Mouse (Mus musculus): ENCODE data around the gene Phf11b.
"Not testable (repeated sequence)": the region's sequence is repeated elsewhere in the genome, so short reads cannot be mapped to it uniquely, and the experiment has no call there.

Phf11b gene

DNA sequence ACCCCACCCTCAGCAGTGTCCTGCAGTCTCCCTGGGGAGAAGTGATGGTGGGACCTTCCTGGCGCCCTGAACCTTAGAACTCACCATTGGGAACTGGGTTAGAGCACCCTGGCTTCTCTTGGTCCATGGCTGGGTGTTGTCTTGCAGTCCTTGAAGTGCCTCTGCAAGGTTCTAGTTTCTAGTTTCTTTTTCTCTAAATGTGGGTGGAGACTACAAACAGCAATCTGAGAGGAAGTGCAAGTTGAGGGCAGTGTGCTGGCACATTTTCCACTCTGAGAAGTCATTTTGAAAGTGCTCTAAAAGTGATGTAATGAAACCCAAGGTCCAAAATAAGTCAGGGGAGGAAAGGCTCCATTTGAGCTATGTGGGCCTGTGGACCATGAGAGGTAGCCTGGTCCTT lies at the start of gene Phf11b:
Phf11b (minus strand) TSS at position 163 of the 400 bp plus-strand sequence.
- DNase-seq, result not testable (repeated sequence)

DNA sequence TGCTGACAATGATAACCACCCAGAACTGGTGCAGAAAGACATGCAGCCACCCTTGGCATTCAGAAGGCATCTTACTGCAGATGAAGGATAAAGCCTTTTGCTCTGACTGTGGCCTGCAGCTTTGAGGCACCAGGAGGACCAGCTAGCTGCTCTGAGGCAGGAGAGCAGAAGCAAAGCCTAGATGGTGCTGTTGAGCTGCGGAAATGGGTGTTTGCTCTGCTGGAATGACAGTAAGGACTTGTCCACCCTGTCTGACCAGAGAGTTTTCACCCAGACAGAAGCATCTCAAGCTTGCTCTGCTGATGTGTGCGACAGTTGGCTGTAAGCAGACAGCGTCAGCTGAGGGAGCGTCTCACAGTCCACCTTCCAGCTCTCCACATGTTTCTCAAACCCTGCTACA lies 49.0 kb upstream of the Phf11b start:
- DNase-seq, result not testable (repeated sequence)

DNA sequence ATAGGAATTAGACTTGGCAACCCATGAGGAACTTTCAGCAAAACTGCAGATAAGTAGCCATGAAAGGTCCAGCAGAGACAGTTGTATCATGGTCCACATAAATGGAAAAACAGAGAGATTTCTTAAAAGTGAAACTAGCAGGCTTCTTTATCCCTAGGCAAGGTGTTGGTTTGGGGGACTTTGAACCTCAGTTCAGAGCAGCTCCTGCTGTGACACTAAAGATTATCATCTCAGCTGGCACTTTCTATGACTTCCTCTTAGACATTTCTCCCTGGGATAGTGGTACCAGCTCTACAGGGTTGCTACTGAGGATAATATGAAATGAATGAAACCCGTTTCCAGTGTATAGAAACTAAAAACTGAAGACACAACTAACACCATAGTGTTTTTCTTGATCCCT lies 48.4 kb upstream of the Phf11b start:
- DNase-seq, result no peak

DNA sequence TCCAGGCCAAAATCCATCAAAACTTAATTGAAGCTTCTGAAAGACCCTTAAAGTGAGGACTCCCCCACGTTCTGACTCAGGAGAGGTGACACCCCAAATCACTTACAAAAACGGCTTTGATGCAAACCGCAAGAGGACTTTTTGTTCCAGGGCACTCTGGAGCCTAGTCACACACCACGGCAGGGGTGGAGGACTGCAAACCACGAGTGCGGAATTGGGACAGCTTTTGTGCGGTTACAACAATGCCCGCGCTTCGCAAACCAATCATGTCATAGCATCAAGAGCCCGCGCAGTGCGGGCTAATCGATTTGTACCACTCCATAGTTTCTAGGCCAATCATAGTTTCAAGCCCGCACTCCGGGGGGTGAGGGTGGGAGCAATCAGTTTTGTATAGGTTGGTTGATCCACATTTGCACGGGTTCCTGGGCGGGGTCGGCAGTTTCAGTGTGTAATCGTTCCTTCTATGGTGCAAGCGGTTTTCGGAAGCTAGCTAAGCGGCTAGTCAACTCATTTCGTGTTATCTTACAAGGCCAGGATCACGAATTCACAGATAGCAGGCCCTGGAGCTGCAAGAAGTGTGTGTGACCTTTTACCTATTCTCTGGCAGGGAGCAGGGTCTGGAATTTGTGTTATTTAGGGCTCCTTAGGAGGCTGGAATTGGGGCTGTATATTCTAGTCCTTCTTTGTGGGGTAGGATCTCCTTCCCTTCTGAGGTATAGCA lies 29.4 kb upstream of the Phf11b start:
- no peak for DNase-seq

DNA sequence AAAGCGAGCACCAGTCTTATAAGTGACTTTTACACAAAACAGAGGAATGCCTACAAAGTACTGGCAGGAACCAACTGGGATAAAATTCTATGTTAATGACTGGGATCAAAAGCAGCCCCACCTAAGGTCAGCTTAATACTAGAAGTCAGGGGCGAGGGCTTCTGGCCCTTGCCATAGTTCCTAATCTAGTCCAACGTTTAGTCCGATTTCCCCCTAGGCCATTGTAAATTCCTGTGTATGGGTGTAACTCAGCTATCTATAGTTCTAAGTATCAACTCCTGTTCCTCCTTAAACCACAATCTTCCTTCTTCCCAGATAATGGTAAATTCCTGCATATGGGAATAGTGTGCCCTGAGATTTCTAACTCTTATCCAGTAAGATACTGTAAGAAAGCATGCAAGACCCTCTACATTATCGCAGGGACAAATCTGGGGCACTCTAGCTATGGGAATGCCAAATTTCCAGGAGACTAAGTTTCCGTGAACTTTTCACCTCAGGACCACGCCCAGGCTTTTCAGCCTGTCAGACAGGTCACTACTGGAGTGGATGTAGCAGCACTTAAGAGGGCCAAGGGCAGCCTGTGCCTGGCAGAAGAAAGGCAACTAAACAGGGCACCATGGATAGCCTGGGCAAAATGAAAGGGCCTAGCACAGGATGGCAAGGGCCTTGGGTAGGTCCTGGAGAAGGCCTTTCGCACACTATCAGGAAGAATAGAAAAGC lies 25.4 kb upstream of the Phf11b start:
- no peak for DNase-seq

DNA sequence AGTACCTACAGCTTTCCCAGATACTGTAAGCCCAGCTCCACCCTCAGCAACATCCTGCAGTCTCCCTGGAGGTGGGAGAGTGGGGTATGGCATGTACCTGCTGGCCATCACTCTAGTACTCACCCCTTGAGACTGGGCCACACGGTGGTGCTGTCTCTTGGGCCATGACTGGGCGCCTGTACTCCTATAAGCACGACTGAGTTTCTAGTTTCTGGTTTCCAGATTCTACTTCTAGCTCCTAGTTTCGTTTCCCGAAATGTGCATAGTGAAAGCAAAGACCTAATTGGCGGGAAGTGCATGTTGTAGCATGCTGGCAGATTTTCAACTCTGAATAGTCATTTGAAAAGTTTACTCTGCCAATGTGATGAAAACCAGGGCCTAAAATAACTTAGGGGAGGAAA lies 24.1 kb upstream of the Phf11b start, which contains the start of gene Phf11d:
Phf11d (minus strand) TSS at position 227 of the 401 bp plus-strand sequence.
- no peak for DNase-seq

DNA sequence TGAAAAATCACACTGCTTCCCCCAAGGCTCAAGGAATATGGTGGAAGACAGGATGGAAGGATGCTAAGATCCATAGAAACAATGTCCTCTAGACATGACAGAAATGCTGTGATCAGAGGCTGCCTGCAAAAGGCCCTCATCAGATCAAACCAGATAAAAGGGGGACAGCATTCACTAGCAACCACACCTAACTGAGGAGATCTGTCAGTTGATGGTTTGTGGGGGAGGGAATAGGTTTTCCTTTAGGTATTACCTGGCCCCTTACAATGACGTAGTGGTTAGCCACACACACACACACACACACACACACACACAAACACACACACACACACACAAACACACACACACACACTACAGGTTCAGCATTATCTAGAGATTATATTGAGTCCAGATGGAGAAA lies 1.6 kb downstream of the Phf11b start:
- no peak for DNase-seq

DNA sequence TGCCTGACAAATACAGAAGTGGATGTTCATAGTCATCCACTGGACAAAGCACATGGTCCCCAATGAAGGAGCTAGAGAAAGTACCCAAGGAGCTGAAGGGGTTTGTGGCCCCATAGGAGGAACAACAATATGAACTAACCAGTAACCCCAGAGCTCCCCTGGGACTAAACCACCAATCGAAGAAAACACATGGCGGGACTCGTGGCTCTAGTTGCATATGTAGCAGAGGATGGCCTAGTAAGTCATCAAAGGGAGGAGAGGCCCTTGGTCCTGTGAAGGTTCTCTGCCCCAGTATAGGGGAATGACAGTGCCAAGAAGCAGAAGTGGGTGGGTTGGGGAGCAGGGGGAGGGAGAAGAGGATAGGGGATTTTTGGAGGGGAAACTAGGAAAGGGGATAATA lies 5.1 kb downstream of the Phf11b start:
- DNase-seq, result not testable (repeated sequence)

DNA sequence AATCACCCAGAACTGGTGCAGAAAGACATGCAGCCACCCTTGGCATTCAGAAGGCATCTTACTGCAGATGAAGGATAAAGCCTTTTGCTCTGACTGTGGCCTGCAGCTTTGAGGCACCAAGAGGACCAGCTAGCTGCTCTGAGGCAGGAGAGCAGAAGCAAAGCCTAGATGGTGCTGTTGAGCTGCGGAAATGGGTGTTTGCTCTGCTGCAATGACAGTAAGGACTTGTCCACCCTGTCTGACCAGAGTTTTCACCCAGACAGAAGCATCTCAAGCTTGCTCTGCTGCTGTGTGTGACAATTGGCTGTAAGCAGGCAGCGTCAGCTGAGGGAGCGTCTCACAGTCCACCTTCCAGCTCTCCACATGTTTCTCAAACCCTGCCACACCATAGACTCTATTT lies 10.7 kb downstream of the Phf11b start:
- DNase-seq, result not testable (repeated sequence)

DNA sequence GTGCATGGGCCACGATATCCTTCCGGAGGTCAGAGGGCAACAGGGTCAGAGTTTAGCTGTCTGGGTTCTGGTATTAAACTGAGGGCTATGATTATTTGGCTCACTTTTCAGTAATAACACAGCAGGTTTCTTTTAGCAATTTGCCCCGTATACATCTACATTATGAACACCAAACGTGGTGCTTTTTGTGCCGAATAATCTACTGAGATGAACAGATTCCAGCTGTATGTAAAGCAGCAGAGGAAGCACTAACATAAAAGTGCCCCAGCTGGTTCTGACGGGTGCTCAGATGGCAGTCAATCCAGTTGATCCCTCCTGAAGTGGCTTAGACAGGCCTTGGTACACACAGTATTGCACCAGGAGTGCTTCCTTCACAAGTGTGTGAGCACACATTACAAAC lies 21.2 kb downstream of the Phf11b start:
- not testable (repeated sequence) for DNase-seq

DNA sequence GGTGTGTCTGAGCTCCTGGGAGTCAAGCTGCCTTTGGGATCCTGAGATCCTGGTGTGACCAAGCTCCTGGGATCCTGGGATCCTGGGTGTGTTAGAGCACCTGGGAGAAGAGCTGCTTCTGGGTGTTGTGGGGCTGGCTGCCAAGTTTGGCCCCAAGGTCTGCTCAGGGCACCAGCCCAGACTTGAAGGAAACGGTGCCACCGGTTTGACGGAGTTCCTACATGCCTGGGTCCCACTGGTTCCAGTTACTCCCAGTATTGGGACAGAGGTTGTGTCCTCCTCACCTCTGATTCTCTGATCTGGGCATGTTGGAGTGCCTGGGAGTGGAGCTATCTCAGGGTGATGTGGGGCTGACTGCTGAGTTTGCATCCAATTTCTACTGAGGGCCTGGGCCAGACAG lies 22.1 kb downstream of the Phf11b start:
- DNase-seq, result not testable (repeated sequence)

DNA sequence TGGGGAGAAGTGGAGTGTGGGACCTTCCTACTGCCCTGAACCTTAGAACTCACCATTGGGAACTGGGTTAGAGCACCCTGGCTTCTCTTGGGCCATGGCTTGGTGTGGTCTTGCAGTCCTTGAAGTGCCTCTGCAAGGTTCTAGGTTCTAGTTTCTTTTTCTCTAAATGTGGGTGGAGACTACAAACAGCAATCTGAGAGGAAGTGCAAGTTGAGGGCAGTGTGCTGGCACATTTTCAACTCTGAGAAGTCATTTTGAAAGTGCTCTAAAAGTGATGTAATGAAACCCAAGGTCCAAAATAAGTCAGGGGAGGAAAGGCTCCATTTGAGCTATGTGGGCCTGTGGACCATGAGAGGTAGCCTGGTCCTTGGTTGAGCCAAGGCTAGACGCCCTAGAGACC lies 43.8 kb downstream of the Phf11b start, which contains the start of gene Phf11a:
Phf11a (minus strand) TSS at position 132 of the 400 bp plus-strand sequence.
- not testable (repeated sequence) for DNase-seq

DNA sequence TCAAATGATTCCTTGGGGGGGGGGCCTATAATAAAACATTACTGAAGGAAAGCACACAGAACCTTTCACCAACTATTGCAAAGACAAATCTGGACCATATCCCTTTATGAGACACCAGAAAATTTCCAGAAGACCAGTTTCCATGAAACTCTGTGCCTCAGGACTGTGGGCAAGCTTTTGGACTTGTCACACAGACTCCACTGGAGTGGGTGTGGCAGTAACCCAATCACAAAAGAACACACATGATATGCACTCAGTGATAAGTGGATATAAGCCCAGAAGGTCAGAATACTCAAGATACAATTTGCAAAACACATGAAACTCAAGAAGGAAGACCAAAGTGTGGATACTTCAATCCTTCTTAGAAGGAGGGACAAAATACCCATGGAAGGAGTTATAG lies 49.4 kb downstream of the Phf11b start:
- not testable (repeated sequence) for DNase-seq

DNA sequence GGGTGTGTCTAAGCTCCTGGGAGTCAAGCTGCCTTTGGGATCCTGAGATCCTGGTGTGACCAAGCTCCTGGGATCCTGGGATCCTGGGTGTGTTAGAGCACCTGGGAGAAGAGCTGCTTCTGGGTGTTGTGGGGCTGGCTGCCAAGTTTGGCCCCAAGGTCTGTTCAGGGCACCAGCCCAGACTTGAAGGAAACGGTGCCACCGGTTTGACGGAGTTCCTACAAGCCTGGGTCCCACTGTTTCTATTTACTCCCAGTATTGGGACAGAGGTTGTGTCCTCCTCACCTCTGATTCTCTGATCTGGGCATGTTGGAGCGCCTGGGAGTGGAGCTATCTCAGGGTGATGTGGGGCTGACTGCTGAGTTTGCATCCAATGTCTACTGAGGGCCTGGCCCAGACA lies 66.2 kb downstream of the Phf11b start:
- not testable (repeated sequence) for DNase-seq
